Mouse (Mus musculus) right cerebral cortex, postnatal 36 days (tissue): ENCODE results near the gene Krba1.

Experiments used
- DNase-seq, 2 experiments: peaks; one replicate each; pipeline ENCODE4 v3.0.0; 2022; ENCODE audit warnings: low spot score in 2 of 2, mixed read lengths in 1 of 2

Krba1 gene

GRCm38 (mm10) chr6:48395105-48396007 is at the start of gene Krba1:
Gene Krba1 (plus strand): TSS chr6:48395586.
- peak; percentile 80 for DNase-seq

GRCm38 (mm10) chr6:48358897-48359296 is 36.5 kb upstream of the Krba1 start:
- no peak for DNase-seq

GRCm38 (mm10) chr6:48366322-48366996 is 28.9 kb upstream of the Krba1 start:
- DNase-seq, result no peak

- no peak for DNase-seq
Observed at GRCm38 (mm10) chr6:48388221-48388620, 7.2 kb upstream of the Krba1 start.

- DNase-seq, result no peak
Observed at GRCm38 (mm10) chr6:48393811-48394210, 1.6 kb upstream of the Krba1 start.

- DNase-seq, result no peak
Observed at GRCm38 (mm10) chr6:48396008-48396595, 716 bp downstream of the Krba1 start.

GRCm38 (mm10) chr6:48396686-48397085 is 1.3 kb downstream of the Krba1 start:
- DNase-seq, result no peak

GRCm38 (mm10) chr6:48397336-48397735 is 1.9 kb downstream of the Krba1 start:
- DNase-seq, result no peak

- DNase-seq, result no peak
Observed at GRCm38 (mm10) chr6:48399906-48400305, 4.5 kb downstream of the Krba1 start.

GRCm38 (mm10) chr6:48404071-48404470 is 8.7 kb downstream of the Krba1 start:
- no peak for DNase-seq

- DNase-seq, result no peak
Observed at GRCm38 (mm10) chr6:48409726-48410343, 14.4 kb downstream of the Krba1 start.

GRCm38 (mm10) chr6:48410551-48410950 is 15.2 kb downstream of the Krba1 start:
- DNase-seq, result no peak

- DNase-seq, result no peak
Observed at GRCm38 (mm10) chr6:48411193-48412092, 16.1 kb downstream of the Krba1 start.

- no peak for DNase-seq
Observed at GRCm38 (mm10) chr6:48412147-48412546, 16.8 kb downstream of the Krba1 start.

- DNase-seq, result no peak
Observed at GRCm38 (mm10) chr6:48412662-48413061, 17.3 kb downstream of the Krba1 start.

- no peak for DNase-seq
Observed at GRCm38 (mm10) chr6:48413081-48413480, 17.7 kb downstream of the Krba1 start.

GRCm38 (mm10) chr6:48414886-48415285 is 19.5 kb downstream of the Krba1 start:
- DNase-seq, result no peak

GRCm38 (mm10) chr6:48415636-48416035 is 20.2 kb downstream of the Krba1 start:
- no peak for DNase-seq

GRCm38 (mm10) chr6:48416486-48416885 is 21.1 kb downstream of the Krba1 start:
- no peak for DNase-seq

GRCm38 (mm10) chr6:48420647-48421046 is 25.3 kb downstream of the Krba1 start:
- no peak for DNase-seq

- no peak for DNase-seq
Observed at GRCm38 (mm10) chr6:48423336-48423735, 27.9 kb downstream of the Krba1 start.
